Mouse (Mus musculus): ENCODE results near the gene Tbc1d17.
"Not testable (repeated sequence)": the region's sequence is repeated elsewhere in the genome, so short reads cannot be mapped to it uniquely, and the experiment has no call there.

Tbc1d17 gene

DNA sequence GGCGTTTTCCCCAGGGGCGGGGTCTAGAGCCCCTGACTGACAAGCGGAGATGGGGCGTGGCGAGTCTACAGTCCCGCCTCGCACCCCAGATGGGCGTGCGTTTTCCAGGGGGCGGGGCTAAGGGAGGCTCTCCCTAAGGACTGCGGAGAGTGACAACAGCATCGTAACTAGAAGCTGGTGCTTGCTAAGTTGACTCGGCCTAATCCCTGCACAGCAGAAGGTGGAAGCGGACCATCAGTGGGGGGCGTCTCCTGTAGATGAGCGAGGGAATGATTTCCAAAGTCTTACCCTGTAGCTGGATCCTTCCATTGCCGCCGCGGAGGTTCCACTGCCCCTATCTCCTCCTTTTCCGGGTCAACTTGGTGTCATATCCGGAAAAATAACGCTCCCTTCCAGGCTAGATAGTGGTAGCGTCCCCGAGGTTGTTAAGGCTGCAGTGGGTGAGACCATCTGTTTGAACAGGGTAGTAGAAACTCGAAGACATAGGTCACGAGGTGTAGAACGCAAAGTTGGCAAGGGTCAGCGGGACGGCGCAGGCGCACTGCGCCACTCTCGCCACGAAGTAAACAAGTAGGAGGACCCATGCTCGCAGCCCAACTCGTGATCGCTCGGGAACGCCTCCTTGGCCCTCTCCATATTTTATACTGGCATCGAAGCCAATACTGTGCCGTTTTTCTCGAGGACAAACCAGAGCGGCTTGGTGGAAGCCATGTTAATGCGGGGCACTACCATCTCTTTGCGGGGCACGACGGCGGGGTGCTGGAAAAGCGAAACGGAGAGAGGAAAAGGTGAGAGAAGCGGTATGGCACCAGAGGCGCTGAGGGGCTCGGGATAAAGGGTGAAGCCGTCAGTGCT lies at the start of gene Tbc1d17, which contains the start of gene Akt1s1:
Tbc1d17 (minus strand) TSS at position 519 of the 855 bp plus-strand sequence.
Akt1s1 (plus strand) TSS at position 431 of the 855 bp plus-strand sequence.
- DNase-seq (ENCODE audit: low read depth, low spot score), result peak; percentile 99

DNA sequence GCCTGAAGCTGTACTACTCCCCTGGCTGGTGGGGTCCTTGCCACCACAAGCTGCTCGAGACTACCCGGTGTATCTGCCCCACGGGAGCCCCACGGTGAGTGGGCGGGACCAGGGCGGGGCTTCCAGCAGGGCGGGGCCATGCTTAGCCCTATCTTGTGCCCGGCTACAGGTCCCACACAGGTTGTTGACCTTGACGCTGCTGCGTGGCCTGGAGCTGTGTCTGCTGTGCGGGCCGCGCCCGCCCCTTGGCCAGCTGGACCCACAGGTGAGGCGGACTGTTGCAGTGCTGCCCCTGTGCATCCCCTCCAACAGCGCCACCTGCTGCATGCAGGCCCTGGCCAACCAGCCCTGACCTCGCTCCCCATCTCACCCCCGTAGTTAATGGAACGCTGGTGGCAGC lies 49.7 kb upstream of the Tbc1d17 start:
- DNase-seq (ENCODE audit: low read depth, low spot score), result no peak

DNA sequence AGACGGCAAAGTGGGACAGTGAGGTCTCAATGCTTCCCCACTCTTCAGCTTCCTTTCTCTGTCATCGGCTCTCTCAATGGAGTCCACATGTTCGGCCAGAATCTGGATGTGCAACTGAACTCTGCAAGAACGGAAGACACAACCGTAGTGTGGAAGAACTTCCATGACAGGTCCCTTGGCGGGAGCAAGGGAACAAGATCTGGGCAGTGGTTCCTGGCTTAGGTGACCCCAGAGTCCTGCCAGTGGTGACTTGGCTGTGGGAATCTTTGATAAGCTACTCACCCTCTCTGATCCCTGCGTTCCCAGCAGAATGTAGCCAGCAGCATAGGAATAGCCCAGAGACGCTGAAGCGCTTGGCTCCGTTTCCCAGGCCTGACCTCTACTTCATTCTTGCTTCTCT lies 47.6 kb upstream of the Tbc1d17 start:
- DNase-seq (ENCODE audit: low read depth, low spot score), result no peak

DNA sequence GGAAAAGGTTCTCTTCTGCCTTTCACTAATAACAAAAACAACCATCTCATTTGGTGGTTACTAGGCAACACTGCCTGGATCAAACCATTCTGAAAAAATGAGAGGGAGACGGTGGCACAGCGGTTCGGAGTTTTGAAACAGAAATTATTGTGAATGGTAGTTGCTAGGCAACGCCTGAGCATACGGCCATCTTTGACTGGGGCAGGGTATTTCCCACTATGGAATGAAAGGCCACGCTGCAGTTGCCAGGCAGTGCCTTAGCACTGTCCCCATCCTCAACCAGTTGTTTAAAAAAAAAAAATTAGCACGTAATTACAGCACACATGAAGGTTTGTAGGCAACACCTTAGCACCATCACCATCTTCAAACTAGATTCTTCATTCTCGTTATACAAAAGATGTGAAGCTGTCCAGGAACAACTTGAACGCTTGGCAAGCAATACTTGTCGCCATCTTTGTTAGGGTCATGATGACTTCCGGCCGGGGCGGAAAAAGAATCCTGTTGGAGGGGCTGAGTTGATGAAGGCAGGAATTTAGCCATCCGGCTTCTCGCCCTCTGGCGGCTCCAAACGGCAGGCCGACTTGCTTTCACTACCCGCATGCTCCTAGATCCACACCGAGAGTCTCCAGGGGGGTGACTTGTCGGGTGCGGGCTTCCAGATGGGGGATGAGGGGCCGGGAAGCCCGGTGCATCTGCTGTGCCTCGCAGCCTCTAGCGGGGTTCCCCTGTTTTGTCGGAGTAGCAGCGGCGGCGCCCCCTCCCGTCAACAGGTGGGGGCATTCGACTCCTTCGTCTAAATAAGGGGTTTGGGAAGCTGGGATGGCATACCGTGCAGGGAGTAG lies 46.9 kb upstream of the Tbc1d17 start, which contains the start of gene Fuz:
Fuz (plus strand) TSS at position 487 of the 842 bp plus-strand sequence.
- DNase-seq (ENCODE audit: low read depth, low spot score), result peak; percentile 93

DNA sequence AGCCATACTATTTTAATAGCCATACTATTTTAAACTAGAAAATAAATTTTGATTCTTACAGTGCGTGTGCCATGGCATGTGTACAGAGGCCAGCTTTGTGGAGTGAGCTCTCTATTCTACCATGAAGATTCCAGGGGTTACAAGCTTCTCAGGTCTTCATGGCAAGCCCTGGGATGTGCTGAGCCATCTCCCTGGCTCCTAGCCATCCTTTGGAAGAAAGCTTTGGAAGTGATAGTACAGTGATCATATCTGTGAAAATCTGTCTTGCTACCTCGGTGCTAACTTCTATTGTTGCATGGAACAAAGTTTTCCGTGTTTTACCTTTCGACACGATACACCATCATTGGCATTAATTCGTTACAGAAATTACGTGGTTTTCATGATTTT lies 46.3 kb upstream of the Tbc1d17 start:
- DNase-seq (ENCODE audit: low read depth, low spot score), result no peak

DNA sequence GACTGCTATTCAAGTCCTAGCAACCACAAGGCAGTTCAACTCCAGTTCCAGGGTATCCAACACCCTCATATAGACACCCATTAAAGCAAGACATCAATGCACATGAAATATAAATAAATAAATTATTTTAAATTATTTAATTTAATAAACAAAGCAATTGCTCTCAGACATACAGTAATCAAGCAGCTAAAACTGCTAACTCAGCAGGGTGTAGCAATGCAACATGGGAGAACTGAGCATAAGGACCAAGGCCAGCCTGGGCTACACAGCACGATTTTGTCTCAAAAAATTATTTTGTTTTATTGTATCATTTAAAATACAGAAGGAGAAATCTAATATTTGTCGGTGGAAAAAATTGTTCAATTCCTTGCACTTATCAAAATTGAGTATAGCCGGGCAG lies 45.3 kb upstream of the Tbc1d17 start:
- no peak for DNase-seq (ENCODE audit: low read depth, low spot score)

DNA sequence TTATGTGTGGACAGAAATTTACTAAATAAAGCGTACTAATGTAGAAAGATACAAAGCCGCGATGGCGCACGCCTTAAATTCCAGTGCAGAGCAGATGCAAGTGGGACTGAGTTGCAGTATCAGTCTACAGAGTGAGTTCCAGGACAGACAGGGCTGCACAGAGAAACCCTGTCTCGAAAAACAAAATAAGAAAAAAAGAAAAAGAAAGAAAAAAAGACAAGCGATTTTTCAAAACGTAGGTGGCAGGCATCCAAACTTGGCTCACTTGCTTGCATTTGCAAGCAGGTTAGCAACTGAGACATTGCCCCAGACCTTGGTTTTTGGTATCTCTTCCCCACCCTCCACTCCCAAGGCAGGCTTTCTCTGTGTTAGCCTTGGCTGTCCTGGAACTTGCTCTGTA lies 44.3 kb upstream of the Tbc1d17 start:
- DNase-seq (ENCODE audit: low read depth, low spot score), result no peak

DNA sequence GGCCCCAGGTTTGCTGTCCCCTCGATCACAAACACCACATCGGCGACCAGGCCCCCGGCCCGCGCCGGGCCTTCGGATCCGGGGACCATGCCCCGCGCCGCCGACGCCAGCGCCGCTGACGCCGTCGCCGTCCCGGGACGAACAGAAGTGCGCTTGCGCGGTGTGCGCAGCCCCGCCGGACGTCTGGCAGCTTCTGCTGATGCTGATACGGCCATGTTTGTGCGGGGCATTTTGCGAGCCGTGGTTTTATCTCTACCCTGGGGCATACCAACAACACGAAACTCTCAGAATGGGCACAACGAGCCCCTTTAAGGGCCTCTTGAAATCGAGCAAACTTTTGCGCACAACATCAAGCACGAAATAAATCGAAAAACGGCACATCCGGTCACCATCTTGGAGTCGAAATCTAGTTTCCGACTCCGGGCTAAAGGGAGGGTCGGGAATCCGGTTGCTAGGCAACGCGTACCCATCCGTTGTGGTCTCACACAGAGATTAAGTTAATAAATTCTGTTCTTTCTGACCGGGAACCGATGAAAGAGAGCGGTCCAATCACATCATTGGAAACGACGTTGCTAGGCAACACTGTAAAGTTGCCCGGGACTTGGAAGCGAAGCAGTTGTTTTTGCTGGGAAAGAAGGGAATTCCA lies 43.5 kb upstream of the Tbc1d17 start, which contains the start of gene Med25:
Med25 (minus strand) TSS at position 437 of the 646 bp plus-strand sequence.
- DNase-seq (ENCODE audit: low read depth, low spot score), result peak; percentile 85

DNA sequence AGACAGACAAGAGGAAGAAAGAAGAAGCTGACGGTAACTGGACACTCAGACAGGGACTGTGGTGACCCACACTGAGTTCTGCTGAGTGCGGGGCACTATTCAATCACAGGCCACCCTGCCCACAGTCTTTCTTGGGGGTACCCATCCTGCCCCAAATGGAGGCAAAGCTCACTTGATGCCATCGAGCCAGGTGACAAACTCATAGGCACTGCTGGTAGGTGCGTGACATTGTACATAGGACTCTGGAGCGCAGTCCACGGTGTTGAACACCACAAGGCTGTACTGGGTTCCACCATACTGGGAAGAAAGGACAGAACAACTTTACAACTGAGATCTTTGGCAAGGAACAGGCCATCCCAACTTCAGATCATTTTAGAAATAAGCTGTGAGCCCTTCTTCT lies 42.7 kb upstream of the Tbc1d17 start:
- DNase-seq (ENCODE audit: low read depth, low spot score), result no peak

DNA sequence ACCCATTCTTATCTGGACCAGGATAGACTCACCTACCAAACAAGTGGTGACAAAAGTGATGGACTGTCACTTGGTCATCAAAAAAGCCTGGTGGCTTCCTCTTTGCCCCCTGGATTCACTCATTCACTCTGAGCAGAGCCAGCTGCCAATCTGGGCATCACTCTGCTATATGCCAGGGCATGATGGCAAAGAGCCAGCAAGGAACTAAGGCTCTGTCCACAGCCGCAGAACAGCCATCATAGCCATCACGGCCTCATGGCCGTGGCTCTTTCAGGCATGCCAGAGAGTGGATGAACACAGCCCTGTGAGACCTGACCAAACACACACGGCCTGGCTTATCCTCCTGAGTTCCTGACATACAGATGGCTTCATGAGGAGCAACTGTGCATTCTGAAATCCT lies 41.9 kb upstream of the Tbc1d17 start:
- DNase-seq (ENCODE audit: low read depth, low spot score), result no peak

DNA sequence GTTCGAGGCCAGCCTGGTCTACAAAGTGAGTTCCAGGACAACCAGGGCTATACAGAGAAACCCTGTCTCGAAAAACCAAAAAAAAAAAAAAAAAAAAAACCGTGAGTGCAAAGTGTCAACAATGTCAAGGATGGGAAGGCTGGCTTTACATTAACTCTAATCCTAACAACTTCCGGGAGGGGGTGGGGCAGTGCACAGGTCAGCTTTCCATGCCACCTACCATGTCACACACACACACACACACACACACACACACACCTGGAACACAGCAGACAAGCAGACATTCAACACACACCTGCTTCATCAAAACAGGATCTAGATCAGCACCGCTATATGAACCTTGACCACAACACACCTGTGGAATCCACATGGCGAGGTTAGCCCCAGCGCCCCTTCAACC lies 41.3 kb upstream of the Tbc1d17 start:
- DNase-seq (ENCODE audit: low read depth, low spot score), result no peak

DNA sequence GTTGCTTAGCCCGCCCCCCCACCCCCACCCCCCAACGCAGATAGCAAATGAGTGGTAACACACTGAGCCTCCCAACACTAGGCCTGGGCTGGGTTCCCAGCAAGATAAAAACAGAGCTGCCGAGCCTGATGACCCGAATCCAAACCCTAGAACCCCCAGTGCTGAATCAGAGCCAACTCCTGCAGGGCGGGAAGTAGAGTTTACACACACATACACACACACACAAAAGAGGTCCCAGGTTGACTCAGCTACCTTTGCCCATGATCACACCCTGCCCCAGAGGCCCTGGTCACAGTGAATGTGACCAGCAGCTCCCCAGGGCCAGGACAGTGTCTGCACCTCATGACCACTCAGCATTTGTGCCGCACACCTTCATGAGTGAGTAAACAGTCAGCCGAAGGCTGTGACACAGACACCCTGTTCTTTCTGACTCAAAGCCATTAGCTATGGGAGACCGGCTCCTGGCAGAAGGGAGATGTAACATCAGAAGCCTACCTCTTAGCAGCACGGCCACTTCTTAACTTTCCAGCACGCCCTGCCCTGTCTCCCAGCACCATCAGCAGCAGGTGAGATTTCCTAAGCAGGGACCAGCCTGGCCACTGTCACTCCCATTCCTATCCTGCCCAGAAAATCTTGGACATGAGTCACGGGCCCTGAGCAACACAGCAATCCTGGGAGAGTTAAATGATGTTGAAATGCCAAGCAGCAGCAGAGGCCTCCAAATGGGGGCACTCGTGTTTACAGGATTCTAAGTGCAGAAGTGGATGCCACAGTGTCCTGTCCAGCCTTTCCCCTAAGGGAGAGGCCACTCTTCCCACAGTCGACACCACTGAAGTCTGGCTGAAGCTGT lies 39.6 kb upstream of the Tbc1d17 start:
- DNase-seq (ENCODE audit: low read depth, low spot score), result no peak

DNA sequence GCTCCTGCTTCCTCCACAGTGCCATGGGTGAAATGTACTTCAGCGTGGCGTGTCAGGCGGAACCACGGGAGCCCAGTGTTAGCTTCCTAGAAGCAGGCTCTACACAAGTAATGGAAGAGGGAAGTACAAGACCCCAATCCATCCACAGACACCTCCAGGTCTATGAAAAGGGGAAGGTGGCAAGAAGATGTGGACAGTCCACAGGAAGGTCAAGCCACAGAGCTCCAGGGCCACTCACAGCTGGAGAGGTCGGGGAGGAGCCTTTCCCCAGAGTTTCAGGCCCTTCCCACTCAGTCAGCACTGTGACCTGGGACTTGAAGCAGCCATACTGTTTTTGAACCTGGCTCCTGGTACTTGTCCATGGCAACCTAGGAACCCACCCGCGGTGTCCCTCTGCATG lies 38.1 kb upstream of the Tbc1d17 start:
- DNase-seq (ENCODE audit: low read depth, low spot score), result no peak

DNA sequence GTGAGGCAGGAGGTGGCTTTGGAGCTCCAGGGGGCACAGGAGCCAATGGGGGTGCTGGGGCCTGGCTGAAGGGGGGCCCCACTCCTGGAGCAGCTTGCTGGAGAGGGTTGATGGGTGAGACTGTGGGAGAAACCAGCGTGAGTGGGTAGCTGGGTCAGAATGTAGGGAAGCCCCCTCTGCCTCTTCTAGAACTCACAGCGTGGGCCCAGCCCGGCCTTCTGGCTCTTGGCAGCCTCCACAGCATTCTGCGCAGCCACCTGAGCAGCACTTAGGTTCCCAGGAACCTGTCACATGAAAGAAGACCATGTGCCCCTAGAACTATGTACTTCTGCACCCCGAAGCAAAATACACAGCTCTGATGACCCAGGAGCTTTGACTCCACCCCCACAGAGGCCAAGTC lies 35.8 kb upstream of the Tbc1d17 start:
- no peak for DNase-seq (ENCODE audit: low read depth, low spot score)

DNA sequence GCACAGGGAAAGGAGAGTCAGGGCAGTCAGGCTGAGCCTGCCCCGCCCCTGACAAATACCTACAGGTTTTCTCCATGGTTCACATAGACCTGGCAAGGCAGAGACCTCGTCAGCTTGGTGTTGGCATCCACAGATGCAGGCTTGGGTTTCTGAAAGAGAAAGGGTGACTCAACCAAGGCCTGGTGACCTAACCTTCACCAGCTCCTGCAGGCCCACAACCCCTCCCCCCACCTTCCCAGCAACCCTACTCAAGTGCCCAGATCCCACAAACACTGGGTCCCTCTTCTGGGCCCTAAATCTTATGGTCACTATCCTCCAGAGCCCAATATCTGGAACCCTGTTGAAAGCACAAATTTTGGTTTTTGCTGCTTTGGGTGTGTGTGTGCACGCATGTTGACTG lies 34.2 kb upstream of the Tbc1d17 start:
- DNase-seq (ENCODE audit: low read depth, low spot score), result no peak

DNA sequence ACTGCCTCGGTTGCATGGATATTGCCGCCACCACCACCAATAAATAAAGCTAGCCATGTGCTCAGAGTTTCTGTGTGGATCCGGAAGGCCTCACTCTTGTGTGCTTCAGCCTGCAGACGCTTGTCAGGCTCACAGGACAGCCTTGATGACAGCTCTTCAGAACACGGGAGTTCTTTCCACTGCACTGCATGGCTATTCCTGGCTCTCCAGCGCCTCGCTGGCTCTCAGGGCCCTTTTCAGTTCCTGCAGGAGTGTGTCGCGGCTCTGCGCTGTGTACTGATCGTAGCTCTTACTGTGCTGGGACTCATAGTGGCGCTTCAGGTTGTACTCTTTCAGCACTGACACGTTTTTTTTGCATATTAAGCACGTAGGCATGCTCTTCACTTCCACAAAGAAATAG lies 29.0 kb upstream of the Tbc1d17 start:
- DNase-seq (ENCODE audit: low read depth, low spot score), result no peak

DNA sequence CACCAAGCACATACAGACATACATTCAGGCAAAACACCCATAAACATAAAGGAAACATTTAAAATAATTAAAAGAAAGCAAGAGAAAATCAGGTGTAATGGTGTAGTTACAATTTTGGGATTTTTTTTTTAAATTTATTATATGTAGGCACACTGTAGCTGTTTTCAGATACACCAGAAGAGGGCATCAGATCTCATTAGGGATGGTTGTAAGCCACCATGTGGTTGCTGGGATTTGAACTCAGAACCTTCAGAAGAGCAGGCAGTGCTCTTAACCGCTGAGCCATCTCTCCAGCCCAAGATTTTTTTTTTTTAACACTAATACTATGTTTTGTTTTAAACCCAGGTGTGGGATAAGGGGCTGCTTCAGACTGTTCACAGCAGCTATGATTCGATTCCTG lies 22.9 kb upstream of the Tbc1d17 start:
- DNase-seq (ENCODE audit: low read depth, low spot score), result not testable (repeated sequence)

DNA sequence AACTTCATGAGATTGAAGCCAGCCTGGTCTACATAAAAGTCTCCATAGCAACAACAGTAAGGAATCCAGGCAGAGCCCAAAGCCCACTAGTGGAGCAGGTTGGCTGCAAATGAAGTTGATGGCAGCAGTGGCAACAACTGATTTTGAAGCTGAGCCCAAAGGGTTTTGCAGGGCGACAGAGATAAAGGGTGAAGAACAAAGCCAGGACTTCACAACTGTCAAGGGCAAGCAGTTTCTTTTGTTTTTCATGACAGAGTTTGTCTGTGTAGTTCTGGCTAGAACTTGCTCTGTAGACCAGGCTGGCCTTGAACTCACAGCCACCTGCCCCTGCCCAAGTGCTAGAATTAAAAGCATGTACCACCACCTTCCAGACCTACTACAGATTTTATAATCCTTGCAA lies 22.3 kb upstream of the Tbc1d17 start:
- no peak for DNase-seq (ENCODE audit: low read depth, low spot score)

DNA sequence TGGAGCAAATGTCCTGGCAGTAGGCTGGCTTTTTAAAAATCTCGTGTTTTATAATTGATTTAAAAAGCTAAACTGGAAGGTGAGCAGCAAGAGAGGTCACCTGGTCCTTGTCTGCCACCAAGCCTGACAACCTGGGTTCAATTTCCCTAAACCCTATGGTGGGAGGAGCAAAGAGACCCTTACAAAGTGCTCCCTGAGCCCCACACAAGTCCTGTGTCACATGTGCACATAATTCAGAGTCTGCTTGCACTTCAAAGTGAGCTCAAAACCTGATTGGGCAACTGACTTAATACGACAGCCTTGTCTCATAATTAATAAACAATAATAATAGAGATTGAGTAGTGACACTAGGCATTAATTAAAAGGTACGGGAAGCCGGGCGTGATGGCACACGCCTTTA lies 21.7 kb upstream of the Tbc1d17 start:
- DNase-seq (ENCODE audit: low read depth, low spot score), result no peak

DNA sequence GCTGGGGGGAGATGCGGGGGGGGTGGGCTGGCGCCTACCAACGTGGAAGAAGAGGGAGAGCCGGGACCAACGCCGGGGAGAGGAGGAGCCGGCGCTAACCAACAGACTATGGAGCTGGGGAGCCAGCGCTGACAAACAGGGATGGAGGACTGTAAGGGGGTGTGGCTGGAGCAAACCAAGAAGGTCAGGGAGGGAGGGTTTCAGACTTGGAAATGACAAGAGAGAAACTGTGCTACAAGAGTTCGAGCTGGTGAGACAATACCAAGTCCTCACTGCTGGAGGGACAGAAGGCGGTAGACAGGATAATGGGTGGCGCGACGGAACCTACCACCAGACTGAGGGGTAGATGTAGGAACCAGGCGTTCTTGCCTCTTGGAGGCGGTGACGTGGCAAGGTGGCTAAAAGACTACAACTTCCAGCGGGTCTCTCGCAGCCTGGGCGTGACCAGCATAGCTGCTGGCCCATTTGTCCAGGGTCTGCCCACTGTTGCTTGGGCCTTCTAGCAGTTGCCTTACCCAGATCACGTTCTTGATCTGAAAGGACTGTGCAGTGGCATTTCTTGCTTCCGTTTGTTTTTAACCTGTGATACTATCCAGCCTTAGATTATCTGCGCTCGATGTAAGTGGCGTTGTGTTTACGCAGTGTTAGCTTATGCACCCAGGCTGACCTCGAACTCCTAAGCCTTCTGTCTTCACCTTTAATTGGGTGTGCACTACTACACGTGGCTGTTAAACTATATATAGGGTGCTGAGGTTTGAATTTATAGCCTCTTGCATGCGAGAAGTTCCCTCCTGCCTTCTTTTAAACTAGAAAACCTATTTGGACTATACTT lies 21.0 kb upstream of the Tbc1d17 start, which contains the start of gene Ptov1:
Ptov1 (minus strand) TSS at position 92 of the 832 bp plus-strand sequence.
- peak; percentile 91 for DNase-seq (ENCODE audit: low read depth, low spot score)

Measured in retina, postnatal 7 days (tissue).